In the genomic region with DNA sequence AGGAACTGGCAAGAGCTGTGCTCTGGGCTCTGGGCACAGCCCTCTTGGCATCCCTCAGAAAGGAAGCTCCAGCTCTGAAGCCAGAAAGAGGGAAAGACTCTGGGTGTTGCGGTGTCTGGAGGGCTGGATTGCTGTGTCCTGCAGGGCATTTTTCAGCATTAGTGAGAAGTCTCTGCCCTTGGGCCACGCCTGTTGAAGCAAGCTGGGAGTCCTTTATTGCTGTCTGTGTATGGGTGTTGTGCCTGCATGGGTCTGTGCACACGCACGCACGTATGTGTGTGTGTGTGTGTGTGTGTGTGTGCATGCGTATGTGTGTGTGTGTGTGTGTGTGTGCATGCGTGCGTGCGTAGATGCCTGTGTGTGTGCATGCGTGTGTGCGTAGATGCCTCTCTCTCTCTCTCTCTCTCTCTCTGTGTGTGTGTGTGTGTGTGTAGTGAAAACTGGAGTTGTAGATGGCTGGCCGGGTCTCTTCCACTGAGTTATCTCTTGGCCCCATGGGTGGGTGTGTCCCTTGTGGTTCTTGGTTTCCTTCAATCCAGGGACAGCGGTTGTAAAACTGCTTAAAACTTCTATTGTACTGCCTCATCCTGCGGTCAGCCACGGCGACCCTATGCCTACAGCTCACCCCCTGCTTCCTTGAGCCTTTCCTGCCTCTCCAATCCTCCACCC, we compare ENCODE assay signal across 12 mouse cellular contexts. TPM values are rescaled to one million over a fixed set of nuclear protein-coding genes. Genes with fewer than 3 reads are reported as not detected.
A peak's percentile ranks its signal among the peaks of the same experiment; 100 is the strongest.
DNase-seq lines count a peak whose midpoint lies in the region; ATAC-seq and TF ChIP-seq lines count a peak whose summit lies in the region.
"Had no signal": no experiment of that assay in that cellular context is flagged by ENCODE, and none has a peak within 500 bp of the region (broad histone marks: within the 10 kb centered on the region; RNA-seq: fewer than 3 reads in every experiment).

No protein-coding gene starts in this region.

- no peak for TF ChIP-seq POLR2A in MEL (IDR thresholded peaks at IDR 0.05; ENCODE audit: control insufficient read depth in 1 of 2, insufficient read depth in 1 of 2, low read depth in 1 of 2, low read length in 2 of 2, poor library complexity in 1 of 2)

- no peaks in the 10 kb centered on the region for H3K79me2 ChIP-seq in MEL (ENCODE audit: control insufficient read depth, insufficient read depth, low read length, poor library complexity)

- peak; percentile 88 to 92 for TF ChIP-seq EP300 in MEL (IDR thresholded peaks at IDR 0.05; ENCODE audit: low read depth in 1 of 2, low read length in 2 of 2)
- no peak for TF ChIP-seq EP300 in lung, postnatal 0 days (IDR thresholded peaks at IDR 0.05)

- H3K4me1 ChIP-seq in heart, embryonic 13.5 days = peaks cover 17% of the 10 kb centered on the region
- peaks cover 11 to 22% of the 10 kb centered on the region in 2 experiments for H3K4me1 ChIP-seq in MEL (ENCODE audit: control insufficient read depth in 1 of 2, insufficient read depth in 2 of 2, low read length in 2 of 2)
- H3K4me1 ChIP-seq in liver, embryonic 13.5 days (replicated peaks) = peaks cover 56% of the 10 kb centered on the region
- H3K4me1 ChIP-seq in lung, postnatal 0 days (ENCODE audit: insufficient read depth, low read depth, low read length) = peaks cover 4% of the 10 kb centered on the region; the same call in 1 of the 2 replicates

- H3K4me2 ChIP-seq in heart, embryonic 13.5 days = no peak overlapping the region; the same call in 1 of the 2 replicates
- H3K4me2 ChIP-seq in liver, embryonic 13.5 days = peak overlapping the region; percentile 59
- no peak overlapping the region for H3K4me2 ChIP-seq in lung, postnatal 0 days (replicated peaks; ENCODE audit: low read depth, low read length)
- H3K4me2 ChIP-seq: lung, embryonic 15.5 days; midbrain, embryonic 11.5 days had no signal

- peaks cover 95% of the 10 kb centered on the region for H3K36me3 ChIP-seq in heart, embryonic 13.5 days
- H3K36me3 ChIP-seq in MEL (ENCODE audit: control insufficient read depth in 1 of 2, insufficient read depth in 2 of 2, low read length in 2 of 2) = peaks cover 0 to 12% of the 10 kb centered on the region in 2 experiments; a peak in 2 of 4 replicates
- H3K36me3 ChIP-seq in liver, embryonic 13.5 days = peaks cover 18% of the 10 kb centered on the region; the same call in 1 of the 2 replicates
- H3K36me3 ChIP-seq in lung, postnatal 0 days (ENCODE audit: insufficient read depth, low read length) = peaks cover 31% of the 10 kb centered on the region; the same call in 1 of the 2 replicates

- 73% methylated on average over 16 of the region's 16 CpGs for WGBS in heart, embryonic 13.5 days
- WGBS in liver, embryonic 13.5 days (ENCODE audit: insufficient replicate concordance) = 16% methylated on average over 16 of the region's 16 CpGs
- 86% methylated on average over 15 of the region's 16 CpGs for WGBS in lung, postnatal 0 days

- H3K9me3 ChIP-seq in heart, embryonic 13.5 days = peaks cover 4% of the 10 kb centered on the region; the same call in 1 of the 2 replicates
- no peaks in the 10 kb centered on the region for H3K9me3 ChIP-seq in MEL (replicated peaks; ENCODE audit: insufficient read depth, low read length)
- no peaks in the 10 kb centered on the region for H3K9me3 ChIP-seq in liver, embryonic 13.5 days (replicated peaks)
- no peaks in the 10 kb centered on the region for H3K9me3 ChIP-seq in lung, postnatal 0 days (ENCODE audit: low read length)
- H3K9me3 ChIP-seq: lung, embryonic 15.5 days had no signal

- H3K4me3 ChIP-seq in heart, embryonic 13.5 days = no peak overlapping the region
- peak overlapping the region; percentile 8 to 13; a peak in 3 of 4 replicates for H3K4me3 ChIP-seq in MEL (ENCODE audit: control insufficient read depth in 1 of 2, insufficient read depth in 1 of 2, low read depth in 2 of 2, low read length in 2 of 2)
- peak overlapping the region; percentile 28 for H3K4me3 ChIP-seq in liver, embryonic 13.5 days (replicated peaks)
- H3K4me3 ChIP-seq in lung, postnatal 0 days (ENCODE audit: low read depth, low read length) = no peak overlapping the region
- H3K4me3 ChIP-seq: lung, embryonic 15.5 days; myocyte had no signal

- H3K9ac ChIP-seq in heart, embryonic 13.5 days = no peak overlapping the region; the same call in 1 of the 2 replicates
- peak overlapping the region; percentile 2; the same call in 1 of the 2 replicates for H3K9ac ChIP-seq in MEL (ENCODE audit: control insufficient read depth, low read depth, low read length, poor library complexity, severe bottlenecking)
- peak overlapping the region; percentile 55 for H3K9ac ChIP-seq in liver, embryonic 13.5 days
- H3K9ac ChIP-seq in lung, postnatal 0 days (replicated peaks; ENCODE audit: low read depth) = no peak overlapping the region
- H3K9ac ChIP-seq: lung, embryonic 15.5 days had no signal

- DNase-seq in heart, adult 8-10 months (ENCODE audit: low spot score) = no peak
- DNase-seq in MEL (ENCODE audit: low read depth, low spot score) = peak; percentile 94
- peak; percentile 50 for DNase-seq in liver, embryonic 13.5 days
- DNase-seq in layer of hippocampus, postnatal 10 days (ENCODE audit: low spot score in 2 of 2) = no peak
- DNase-seq in frontal cortex, postnatal 25 days (ENCODE audit: low spot score in 2 of 2) = no peak
- no peak for DNase-seq in lung, postnatal 0 days (ENCODE audit: low spot score)
- DNase-seq: thymus, postnatal 4 days had no signal

- no peak for ATAC-seq in heart, embryonic 13.5 days (ENCODE audit: extremely low read depth, insufficient number of reproducible peaks, low FRiP score, low TSS enrichment)
- ATAC-seq in common myeloid progenitor, adult 5-6 weeks (replicated peaks; ENCODE audit: low read depth, poor library complexity, severe bottlenecking) = peak; percentile 94
- peak; percentile 93 for ATAC-seq in liver, embryonic 13.5 days (ENCODE audit: low read depth)
- ATAC-seq in lung, postnatal 0 days = no peak

- H3K27me3 ChIP-seq in heart, embryonic 13.5 days (replicated peaks) = no peaks in the 10 kb centered on the region
- no peaks in the 10 kb centered on the region for H3K27me3 ChIP-seq in MEL (ENCODE audit: control insufficient read depth in 1 of 2, insufficient read depth in 2 of 2, low read length in 2 of 2)
- H3K27me3 ChIP-seq in liver, embryonic 13.5 days = no peaks in the 10 kb centered on the region
- no peaks in the 10 kb centered on the region for H3K27me3 ChIP-seq in lung, postnatal 0 days (replicated peaks; ENCODE audit: insufficient read depth, low read length)
- H3K27me3 ChIP-seq: lung, embryonic 15.5 days had no signal

- TF ChIP-seq CTCF in MEL (IDR thresholded peaks at IDR 0.05 in 2 of 3, conservative IDR thresholded peaks at IDR 0.05 in 1 of 3; ENCODE audit: control insufficient read depth in 1 of 3, insufficient read depth in 1 of 3, low read depth in 2 of 3, low read length in 3 of 3, poor library complexity in 1 of 3, severe bottlenecking in 1 of 3) = no peak
- TF ChIP-seq CTCF in lung, postnatal 0 days (IDR thresholded peaks at IDR 0.05) = no peak

- no peak for TF ChIP-seq RAD21 in MEL (IDR thresholded peaks at IDR 0.05; ENCODE audit: low read depth, low read length)

- 0 out of 2 replicates have a peak overlapping the region, but pooled peaks have one; percentile 33 for H3K27ac ChIP-seq in heart, embryonic 13.5 days (replicated peaks)
- peak overlapping the region; percentile 75 for H3K27ac ChIP-seq in MEL (ENCODE audit: control insufficient read depth, low read depth, low read length)
- peak overlapping the region; percentile 89 for H3K27ac ChIP-seq in liver, embryonic 13.5 days
- H3K27ac ChIP-seq in lung, postnatal 0 days (ENCODE audit: low read length) = no peak overlapping the region
- H3K27ac ChIP-seq: lung, embryonic 15.5 days had no signal

RNA-seq across cellular contexts. Expression of a gene that starts 13.8 kb away (rescaled TPM):
- polyA plus RNA-seq in heart, embryonic 13.5 days (2015; fragmentation: Nextera tagmentation; extraction: Ambion mirVana) = 89.3 and 89.4 TPM in 2 replicates
- 10 to 100 TPM; 24.8 to 37.3 (median 34.9) TPM for total RNA-seq in heart, adult 8-10 months (2022)
- 6.9 TPM in 2 replicates for total RNA-seq in MEL (2012; rRNA removed)
- polyA plus RNA-seq in MEL (2012; ENCODE audit: insufficient read depth in 1 of 2, insufficient read length in 2 of 2, low read depth in 1 of 2, low replicate concordance in 2 of 2, missing spikeins in 1 of 2) = 10 to 100 TPM in 1 of 2 experiments, not detected in 1; 25.6 TPM
- total RNA-seq in common myeloid progenitor, adult 5-6 weeks (2017) = 0.73 and 2.5 TPM in 2 replicates
- polyA plus RNA-seq in liver, embryonic 13.5 days (2015; fragmentation: Nextera tagmentation; extraction: Ambion mirVana) = 17.9 and 18.2 TPM in 2 replicates
- 10 to 100 TPM; 22.2 to 22.3 TPM for total RNA-seq in layer of hippocampus, postnatal 10 days (2021)
- polyA plus RNA-seq in lung, postnatal 0 days (2015; fragmentation: Nextera tagmentation; extraction: Ambion mirVana) = 113 and 116 TPM in 2 replicates

RNA-seq across cellular contexts. Expression of a gene that starts 21.3 kb away (rescaled TPM):
- polyA plus RNA-seq in heart, embryonic 13.5 days (2015; fragmentation: Nextera tagmentation; extraction: Ambion mirVana) = 128 and 146 TPM in 2 replicates
- 100 to 1,000 TPM in 1 of 4 experiments, 10 to 100 TPM in 3; 94.0 to 101 (median 99.2) TPM for total RNA-seq in heart, adult 8-10 months (2022)
- 288 and 294 TPM in 2 replicates for total RNA-seq in MEL (2012; rRNA removed)
- 100 to 1,000 TPM in 1 of 2 experiments, not detected in 1; 403 TPM for polyA plus RNA-seq in MEL (2012; ENCODE audit: insufficient read depth in 1 of 2, insufficient read length in 2 of 2, low read depth in 1 of 2, low replicate concordance in 2 of 2, missing spikeins in 1 of 2)
- 40.1 and 47.0 TPM in 2 replicates for total RNA-seq in common myeloid progenitor, adult 5-6 weeks (2017)
- polyA plus RNA-seq in liver, embryonic 13.5 days (2015; fragmentation: Nextera tagmentation; extraction: Ambion mirVana) = 125 and 138 TPM in 2 replicates
- total RNA-seq in layer of hippocampus, postnatal 10 days (2021) = 100 to 1,000 TPM; 113 to 115 TPM
- 60.8 and 62.4 TPM in 2 replicates for polyA plus RNA-seq in lung, postnatal 0 days (2015; fragmentation: Nextera tagmentation; extraction: Ambion mirVana)

RNA-seq across cellular contexts. Expression of a gene that starts 34.3 kb away (rescaled TPM):
- 223 and 250 TPM in 2 replicates for polyA plus RNA-seq in heart, embryonic 13.5 days (2015; fragmentation: Nextera tagmentation; extraction: Ambion mirVana)
- 100 to 1,000 TPM; 185 to 199 (median 197) TPM for total RNA-seq in heart, adult 8-10 months (2022)
- 2.6 and 3.2 TPM in 2 replicates for total RNA-seq in MEL (2012; rRNA removed)
- polyA plus RNA-seq in MEL (2012; ENCODE audit: insufficient read depth in 1 of 2, insufficient read length in 2 of 2, low read depth in 1 of 2, low replicate concordance in 2 of 2, missing spikeins in 1 of 2) = 1 to 10 TPM in 1 of 2 experiments, not detected in 1; 8.1 TPM
- 0.32 TPM in 1 of 2 replicates, not detected in the other for total RNA-seq in common myeloid progenitor, adult 5-6 weeks (2017)
- polyA plus RNA-seq in liver, embryonic 13.5 days (2015; fragmentation: Nextera tagmentation; extraction: Ambion mirVana) = 7.2 and 7.9 TPM in 2 replicates
- total RNA-seq in layer of hippocampus, postnatal 10 days (2021) = 10 to 100 TPM in 1 of 2 experiments, 1 to 10 TPM in 1; 7.2 to 10.6 TPM
- polyA plus RNA-seq in lung, postnatal 0 days (2015; fragmentation: Nextera tagmentation; extraction: Ambion mirVana) = 477 and 507 TPM in 2 replicates

RNA-seq across cellular contexts. Expression of a gene that starts 37.5 kb away (rescaled TPM):
- polyA plus RNA-seq in heart, embryonic 13.5 days (2015; fragmentation: Nextera tagmentation; extraction: Ambion mirVana) = 480 and 561 TPM in 2 replicates
- total RNA-seq in heart, adult 8-10 months (2022) = 100 to 1,000 TPM; 172 to 309 (median 253) TPM
- total RNA-seq in MEL (2012; rRNA removed) = 22.6 and 33.3 TPM in 2 replicates
- polyA plus RNA-seq in MEL (2012; ENCODE audit: insufficient read depth in 1 of 2, insufficient read length in 2 of 2, low read depth in 1 of 2, low replicate concordance in 2 of 2, missing spikeins in 1 of 2) = 10 to 100 TPM in 1 of 2 experiments, not detected in 1; 61.4 TPM
- total RNA-seq in common myeloid progenitor, adult 5-6 weeks (2017) = 659 and 679 TPM in 2 replicates
- polyA plus RNA-seq in liver, embryonic 13.5 days (2015; fragmentation: Nextera tagmentation; extraction: Ambion mirVana) = 1,390 and 1,411 TPM in 2 replicates
- total RNA-seq in layer of hippocampus, postnatal 10 days (2021) = 1,000 to 10,000 TPM; 2,438 to 2,580 TPM
- 768 and 1,006 TPM in 2 replicates for polyA plus RNA-seq in lung, postnatal 0 days (2015; fragmentation: Nextera tagmentation; extraction: Ambion mirVana)

RNA-seq across cellular contexts. Expression of a gene that starts 44.1 kb away (rescaled TPM):
- 8.8 and 13.9 TPM in 2 replicates for polyA plus RNA-seq in heart, embryonic 13.5 days (2015; fragmentation: Nextera tagmentation; extraction: Ambion mirVana)
- 1 to 10 TPM in 1 of 4 experiments, under 1 TPM in 1, not detected in 2; 0.98 to 1.1 TPM for total RNA-seq in heart, adult 8-10 months (2022)
- total RNA-seq in MEL (2012; rRNA removed) = not detected in 2 replicates
- under 1 TPM in 1 of 2 experiments, not detected in 1; 0.35 TPM for polyA plus RNA-seq in MEL (2012; ENCODE audit: insufficient read depth in 1 of 2, insufficient read length in 2 of 2, low read depth in 1 of 2, low replicate concordance in 2 of 2, missing spikeins in 1 of 2)
- 7.3 TPM in 1 of 2 replicates, not detected in the other for total RNA-seq in common myeloid progenitor, adult 5-6 weeks (2017)
- polyA plus RNA-seq in liver, embryonic 13.5 days (2015; fragmentation: Nextera tagmentation; extraction: Ambion mirVana) = 247 and 261 TPM in 2 replicates
- 1 to 10 TPM; 4.3 to 6.5 TPM for total RNA-seq in layer of hippocampus, postnatal 10 days (2021)
- polyA plus RNA-seq in lung, postnatal 0 days (2015; fragmentation: Nextera tagmentation; extraction: Ambion mirVana) = 61.1 and 63.8 TPM in 2 replicates
- polyA plus RNA-seq: myocyte had no signal

Comparison
In these comparisons a context has a peak if more than half of its experiments do, and no peak if none do; other contexts are left out.
1. ATAC-seq: peak in common myeloid progenitor, adult 5-6 weeks (single experiment) and liver, embryonic 13.5 days (single experiment); none in heart, embryonic 13.5 days (single experiment) and lung, postnatal 0 days (single experiment).
2. H3K4me3 ChIP-seq: peak in MEL (2 of 2) and liver, embryonic 13.5 days (single experiment); none in heart, embryonic 13.5 days (single experiment) and lung, postnatal 0 days (single experiment).
3. H3K9ac ChIP-seq: peak in MEL (single experiment) and liver, embryonic 13.5 days (single experiment); none in heart, embryonic 13.5 days (single experiment) and lung, postnatal 0 days (single experiment).
4. DNase-seq: peak in MEL (single experiment) and liver, embryonic 13.5 days (single experiment); none in heart, adult 8-10 months (single experiment), layer of hippocampus, postnatal 10 days (0 of 2), frontal cortex, postnatal 25 days (0 of 2) and lung, postnatal 0 days (single experiment).
5. RNA of a gene that starts 34.3 kb away (total RNA-seq): 185 to 199 TPM in heart, adult 8-10 months; 7.2 to 10.6 TPM in layer of hippocampus, postnatal 10 days, 2.6 to 3.2 TPM in MEL and 0.32 TPM in common myeloid progenitor, adult 5-6 weeks; every median in the first group is over 10 times any median in the second.